Mouse (Mus musculus): Measurements from ENCODE around the gene H2-M10.2. TPM values are rescaled to one million over a fixed set of nuclear protein-coding genes. Genes with fewer than 3 reads are reported as not detected.
A peak's percentile ranks its signal among the peaks of the same experiment; 100 is the strongest.
"Not testable (repeated sequence)": the region's sequence is repeated elsewhere in the genome, so short reads cannot be mapped to it uniquely, and the experiment has no call there.

Gene H2-M10.2
- polyA plus RNA-seq, 1 experiment from 2014 or later: 0.23 TPM

DNA sequence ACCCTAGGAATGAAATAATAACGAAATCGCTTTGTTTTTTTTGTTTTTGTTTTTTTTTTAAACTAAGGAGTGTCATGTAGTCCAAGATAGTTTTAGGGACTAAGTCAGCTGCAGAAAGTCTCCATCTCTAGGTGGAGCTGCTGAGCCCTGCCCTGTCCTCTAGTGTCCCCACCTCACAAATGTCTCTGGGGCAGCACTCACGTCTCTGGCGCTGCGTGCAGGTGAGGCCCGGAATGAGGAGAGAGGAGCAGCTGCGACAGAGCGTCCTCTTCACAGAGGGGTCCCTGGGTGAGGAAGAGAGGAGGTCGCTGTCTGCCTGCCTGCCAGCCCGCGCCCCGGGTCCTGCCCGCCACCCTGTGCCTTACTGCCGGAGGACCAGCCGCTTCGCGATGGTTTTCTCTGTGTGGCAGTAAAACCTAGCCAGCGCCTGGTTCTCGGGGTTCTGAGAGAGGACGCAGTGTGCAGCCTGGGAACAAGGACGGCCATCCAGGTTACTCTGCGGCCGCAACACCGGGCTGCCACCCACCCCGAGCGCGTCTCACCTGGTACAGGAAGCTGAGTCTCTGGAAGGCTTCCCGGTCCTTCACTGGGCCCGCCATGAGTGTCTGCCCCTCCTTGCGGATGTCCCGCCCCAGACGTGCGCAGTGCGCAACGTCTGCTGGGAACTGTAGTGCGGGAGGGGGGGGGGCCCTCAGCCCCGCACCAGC lies 28.9 kb downstream of the H2-M10.2 start:
- peak; percentile 97 for ATAC-seq (ENCODE audit: low FRiP score)
- under 1% methylated on average over 36 of the region's 37 CpGs for WGBS
- H3K9ac ChIP-seq: peak overlapping the region; percentile 85
- H3K4me1 ChIP-seq (replicated peaks; ENCODE audit: control insufficient read depth, insufficient read depth, low read length): no peaks in the 10 kb centered on the region; the same call in 1 of the 2 replicates
- peaks cover 40% of the 10 kb centered on the region for H3K36me3 ChIP-seq (replicated peaks; ENCODE audit: control insufficient read depth, insufficient read depth)
- H3K27me3 ChIP-seq (ENCODE audit: control insufficient read depth, insufficient read depth, low read length): no peaks in the 10 kb centered on the region
- H3K9me3 ChIP-seq (ENCODE audit: control insufficient read depth, low read length): no peaks in the 10 kb centered on the region
- DNase-seq (ENCODE audit: low spot score): peak; percentile 83
- peak overlapping the region; percentile 82 for H3K4me3 ChIP-seq (replicated peaks; ENCODE audit: low read length)
- H3K4me2 ChIP-seq (replicated peaks): peak overlapping the region; percentile 57
- peak overlapping the region; percentile 91 for H3K27ac ChIP-seq

DNA sequence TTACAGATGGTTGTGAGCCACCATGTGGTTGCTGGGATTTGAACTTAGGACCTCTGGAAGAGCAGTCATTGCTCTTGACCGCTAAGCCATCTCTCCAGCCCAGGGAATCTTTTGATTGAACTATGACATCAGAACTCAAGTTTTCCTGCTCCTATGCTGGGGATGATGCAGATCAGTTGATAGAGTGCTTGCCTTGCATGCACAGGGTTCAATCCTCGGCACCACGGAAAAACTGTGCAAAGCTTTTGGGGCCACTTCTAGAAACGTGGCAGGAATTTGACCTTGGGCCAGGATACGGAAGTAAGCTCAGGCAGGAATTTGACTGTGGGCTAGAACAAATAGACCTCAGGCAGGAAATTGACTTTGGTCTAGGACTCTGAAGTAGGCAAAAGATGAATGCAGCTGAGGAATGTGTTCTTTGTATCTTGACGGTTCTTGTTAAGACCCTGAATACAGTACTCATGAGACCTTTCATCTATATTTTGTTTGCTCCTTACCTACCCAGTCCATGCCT lies 33.1 kb downstream of the H2-M10.2 start:
- H3K27me3 ChIP-seq (ENCODE audit: control insufficient read depth, insufficient read depth, low read length): peaks cover 24% of the 10 kb centered on the region
- H3K9me3 ChIP-seq (ENCODE audit: control insufficient read depth, low read length): no peaks in the 10 kb centered on the region
- no peaks in the 10 kb centered on the region for H3K36me3 ChIP-seq (replicated peaks; ENCODE audit: control insufficient read depth, insufficient read depth)
- no peak overlapping the region for H3K27ac ChIP-seq
- no peak overlapping the region for H3K4me2 ChIP-seq (replicated peaks)
- no peak overlapping the region for H3K9ac ChIP-seq
- peaks cover 3% of the 10 kb centered on the region; the same call in 1 of the 2 replicates for H3K4me1 ChIP-seq (replicated peaks; ENCODE audit: control insufficient read depth, insufficient read depth, low read length)
- WGBS: 69% methylated on average over 6 of the region's 6 CpGs
- no peak for ATAC-seq (ENCODE audit: low FRiP score)
- DNase-seq (ENCODE audit: low spot score): no peak
- no peak overlapping the region for H3K4me3 ChIP-seq (replicated peaks; ENCODE audit: low read length)

DNA sequence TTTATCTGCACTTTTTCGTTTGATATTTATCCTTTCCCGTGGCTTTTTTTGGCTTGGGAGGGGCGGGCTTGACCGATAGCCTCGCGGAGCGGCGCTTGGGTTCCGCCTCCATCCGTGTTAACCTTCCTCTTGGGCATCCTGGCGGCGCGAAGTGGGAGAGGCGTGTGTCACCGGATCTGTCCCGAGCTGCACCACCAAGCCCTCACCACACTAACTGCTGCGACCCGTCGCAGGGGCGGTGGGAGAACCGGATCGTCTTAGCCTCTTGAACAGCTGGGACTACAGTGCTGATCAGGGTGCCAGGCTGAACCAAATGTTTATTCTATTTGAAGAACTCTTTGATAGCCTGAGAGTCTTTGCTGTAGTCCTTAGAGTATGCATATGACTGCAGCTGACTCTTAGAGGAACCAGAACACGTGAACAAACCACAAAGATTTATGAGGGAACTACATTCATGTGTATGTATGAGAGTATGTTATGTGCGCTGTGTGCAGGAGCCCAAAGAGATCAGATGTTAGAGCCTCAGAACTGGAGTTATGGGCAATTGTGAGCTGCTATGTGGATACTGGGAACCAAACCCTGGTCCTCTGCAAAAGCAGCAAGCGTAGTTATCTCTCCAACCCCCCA lies 33.9 kb downstream of the H2-M10.2 start:
- peaks cover 27% of the 10 kb centered on the region for H3K27me3 ChIP-seq (ENCODE audit: control insufficient read depth, insufficient read depth, low read length)
- WGBS: 10% methylated on average over 25 of the region's 25 CpGs
- no peak overlapping the region for H3K9ac ChIP-seq
- H3K27ac ChIP-seq: no peak overlapping the region
- ATAC-seq (ENCODE audit: low FRiP score): no peak
- H3K4me2 ChIP-seq (replicated peaks): peak overlapping the region; percentile 43
- no peaks in the 10 kb centered on the region for H3K36me3 ChIP-seq (replicated peaks; ENCODE audit: control insufficient read depth, insufficient read depth)
- peaks cover 3% of the 10 kb centered on the region; the same call in 1 of the 2 replicates for H3K4me1 ChIP-seq (replicated peaks; ENCODE audit: control insufficient read depth, insufficient read depth, low read length)
- H3K4me3 ChIP-seq (replicated peaks; ENCODE audit: low read length): no peak overlapping the region
- H3K9me3 ChIP-seq (ENCODE audit: control insufficient read depth, low read length): no peaks in the 10 kb centered on the region
- DNase-seq (ENCODE audit: low spot score): no peak

DNA sequence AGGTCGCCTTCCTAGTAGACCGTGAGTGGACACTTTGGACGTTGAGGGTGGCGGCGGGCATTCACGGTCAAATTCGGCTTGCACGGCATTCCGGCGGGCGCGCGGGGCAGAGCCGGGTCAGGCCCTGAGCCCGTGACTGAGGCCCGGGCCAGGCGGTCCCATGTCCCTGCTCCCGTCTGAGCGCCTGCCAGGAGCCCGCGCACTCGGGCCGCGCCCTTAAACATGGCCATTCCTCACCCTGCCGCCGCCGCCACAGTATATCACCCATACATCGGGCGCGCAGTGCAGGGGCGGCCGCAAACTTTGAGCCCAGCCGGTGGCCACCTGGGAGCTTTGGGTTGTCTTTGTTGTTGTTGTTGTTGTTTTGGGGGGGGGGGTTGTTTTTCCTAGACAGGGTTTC lies 37.4 kb downstream of the H2-M10.2 start:
- ATAC-seq (ENCODE audit: low FRiP score) (no peak), DNase-seq (ENCODE audit: low spot score) (no peak)
- Histone ChIP-seq H3K4me3 (replicated peaks; ENCODE audit: low read length) (no peak overlapping the region), H3K27me3 (ENCODE audit: control insufficient read depth, insufficient read depth, low read length) (peaks cover 27% of the 10 kb centered on the region), H3K9ac (no peak overlapping the region), H3K36me3 (replicated peaks; ENCODE audit: control insufficient read depth, insufficient read depth) (no peaks in the 10 kb centered on the region), H3K9me3 (ENCODE audit: control insufficient read depth, low read length) (no peaks in the 10 kb centered on the region), H3K4me2 (replicated peaks) (no peak overlapping the region), H3K4me1 (replicated peaks; ENCODE audit: control insufficient read depth, insufficient read depth, low read length) (0 out of 2 replicates have a peak, but pooled peaks cover 3% of the 10 kb centered on the region), H3K27ac (no peak overlapping the region)
- 29% methylated on average over 33 of the region's 33 CpGs for whole genome bisulfite sequencing

DNA sequence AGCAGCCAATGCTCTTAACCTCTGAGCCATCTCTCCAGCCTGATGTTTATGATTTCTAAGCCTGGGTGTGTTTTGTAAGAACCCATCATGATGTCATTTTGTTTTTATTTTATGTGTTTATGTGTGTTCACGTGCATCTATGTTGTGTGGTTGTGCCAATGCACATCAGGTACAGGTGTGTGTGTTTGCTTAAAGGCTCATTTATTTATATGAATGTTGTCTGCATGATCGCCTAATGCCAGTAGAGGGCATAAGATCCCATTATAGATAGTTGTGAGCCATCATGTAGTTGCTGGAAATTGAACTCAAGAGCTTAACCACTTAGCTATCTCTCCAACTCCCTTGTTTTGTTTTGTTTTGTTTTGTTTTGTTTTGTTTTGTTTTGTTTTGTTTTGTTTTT lies 40.5 kb downstream of the H2-M10.2 start:
- ATAC-seq (ENCODE audit: low FRiP score): no peak
- WGBS: 86% methylated on average over 2 of the region's 2 CpGs
- no peak overlapping the region for H3K4me2 ChIP-seq (replicated peaks)
- no peaks in the 10 kb centered on the region for H3K4me1 ChIP-seq (replicated peaks; ENCODE audit: control insufficient read depth, insufficient read depth, low read length)
- H3K27me3 ChIP-seq (ENCODE audit: control insufficient read depth, insufficient read depth, low read length): peaks cover 23% of the 10 kb centered on the region
- no peak for DNase-seq (ENCODE audit: low spot score)
- no peak overlapping the region for H3K9ac ChIP-seq
- no peak overlapping the region for H3K27ac ChIP-seq
- H3K36me3 ChIP-seq (replicated peaks; ENCODE audit: control insufficient read depth, insufficient read depth): no peaks in the 10 kb centered on the region
- no peaks in the 10 kb centered on the region for H3K9me3 ChIP-seq (ENCODE audit: control insufficient read depth, low read length)
- H3K4me3 ChIP-seq (replicated peaks; ENCODE audit: low read length): no peak overlapping the region

DNA sequence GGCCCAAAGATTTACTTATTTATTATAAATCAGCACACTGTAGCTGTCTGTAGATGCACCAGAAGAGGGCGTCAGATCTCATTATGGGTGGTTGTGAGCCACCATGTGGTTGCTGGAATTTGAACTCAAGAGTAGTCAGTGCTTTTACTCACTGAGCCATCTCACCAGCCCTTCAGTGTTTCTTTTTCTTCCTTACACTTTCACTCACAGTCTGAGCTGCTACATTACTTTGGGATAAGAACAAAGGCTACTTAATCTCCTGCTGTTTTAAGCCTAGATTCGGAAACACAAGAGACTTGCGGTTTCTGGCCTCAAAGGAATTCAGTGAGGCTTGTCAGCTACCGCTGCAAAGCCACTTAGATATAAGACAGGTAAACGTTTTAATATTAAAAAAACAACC lies 42.3 kb downstream of the H2-M10.2 start:
- Histone ChIP-seq H3K27ac (no peak overlapping the region), H3K4me3 (replicated peaks; ENCODE audit: low read length) (no peak overlapping the region), H3K9me3 (ENCODE audit: control insufficient read depth, low read length) (no peaks in the 10 kb centered on the region), H3K4me2 (replicated peaks) (no peak overlapping the region), H3K4me1 (replicated peaks; ENCODE audit: control insufficient read depth, insufficient read depth, low read length) (no peaks in the 10 kb centered on the region), H3K27me3 (ENCODE audit: control insufficient read depth, insufficient read depth, low read length) (peaks cover 13% of the 10 kb centered on the region), H3K36me3 (replicated peaks; ENCODE audit: control insufficient read depth, insufficient read depth) (no peaks in the 10 kb centered on the region), H3K9ac (no peak overlapping the region)
- WGBS: 37% methylated on average over 5 of the region's 5 CpGs
- no peak for DNase-seq (ENCODE audit: low spot score)
- ATAC-seq (ENCODE audit: low FRiP score): no peak

DNA sequence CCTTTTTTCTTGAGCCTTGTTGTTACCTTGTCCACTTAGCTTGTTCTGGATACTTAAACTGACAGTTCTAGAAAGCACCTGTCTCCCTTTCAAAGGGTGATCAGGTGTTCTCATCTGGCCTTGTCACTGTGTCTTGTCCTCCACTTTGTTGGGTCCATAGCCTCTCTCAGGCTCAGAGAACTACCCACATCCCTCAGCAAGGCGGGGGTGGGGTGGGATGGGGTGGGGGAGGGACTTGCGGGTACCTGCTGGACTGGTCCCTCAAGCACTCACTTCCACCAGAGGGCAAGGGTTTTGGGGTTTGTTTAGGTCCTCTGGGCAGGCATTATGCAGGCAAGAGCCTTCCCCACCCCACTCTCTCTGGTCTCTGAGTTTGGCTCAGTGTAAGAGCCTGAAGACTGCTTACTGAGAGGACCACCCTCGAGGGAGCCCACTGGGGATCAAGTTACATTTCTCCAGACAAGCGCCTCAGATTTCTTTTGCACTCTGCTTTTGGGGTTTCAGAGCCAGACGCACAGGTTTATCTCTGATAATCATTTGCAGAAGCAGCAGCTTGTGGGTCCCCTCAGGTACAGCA lies 45.6 kb downstream of the H2-M10.2 start:
- H3K27me3 ChIP-seq (ENCODE audit: control insufficient read depth, insufficient read depth, low read length): peaks cover 30% of the 10 kb centered on the region
- no peaks in the 10 kb centered on the region for H3K36me3 ChIP-seq (replicated peaks; ENCODE audit: control insufficient read depth, insufficient read depth)
- no peaks in the 10 kb centered on the region for H3K9me3 ChIP-seq (ENCODE audit: control insufficient read depth, low read length)
- H3K27ac ChIP-seq: no peak overlapping the region
- ATAC-seq (ENCODE audit: low FRiP score) (no peak), DNase-seq (ENCODE audit: low spot score) (no peak)
- 0 out of 2 replicates have a peak, but pooled peaks cover 3% of the 10 kb centered on the region for H3K4me1 ChIP-seq (replicated peaks; ENCODE audit: control insufficient read depth, insufficient read depth, low read length)
- H3K9ac ChIP-seq: no peak overlapping the region
- H3K4me2 ChIP-seq (replicated peaks): no peak overlapping the region
- H3K4me3 ChIP-seq (replicated peaks; ENCODE audit: low read length): no peak overlapping the region
- 14% methylated on average over 5 of the region's 5 CpGs for WGBS

DNA sequence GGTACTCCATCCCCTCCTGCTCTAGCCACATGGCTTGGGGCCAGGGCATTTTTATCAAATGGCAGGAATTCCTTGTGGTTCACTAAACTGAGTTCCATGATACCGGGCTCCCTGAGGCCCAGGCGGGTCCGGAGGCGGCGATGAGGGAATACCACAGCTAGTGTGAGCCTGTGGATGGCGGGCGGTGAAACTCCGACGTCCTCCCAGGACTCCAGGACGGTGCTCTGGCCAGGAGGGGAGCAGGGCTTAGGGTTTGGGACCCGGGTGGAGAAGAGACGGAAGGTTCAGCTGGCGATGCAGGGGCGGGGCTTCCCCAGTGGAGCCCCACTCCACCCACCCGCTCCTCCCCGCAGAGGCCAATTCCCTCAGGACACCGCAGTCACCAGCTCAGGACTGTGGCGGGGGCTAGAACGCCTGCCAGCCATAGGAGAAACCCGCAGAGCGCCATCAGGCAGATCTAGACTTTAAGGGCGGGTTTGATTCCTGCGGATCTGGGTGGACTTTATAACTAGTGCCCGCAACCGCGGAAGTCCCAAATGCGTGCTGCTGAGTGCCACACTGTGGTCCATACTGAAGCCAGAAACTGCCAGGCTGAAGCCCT lies 48.9 kb downstream of the H2-M10.2 start:
- 2% methylated on average over 27 of the region's 27 CpGs for WGBS
- peak; percentile 27; the same call in 1 of the 2 replicates for ATAC-seq (ENCODE audit: low FRiP score)
- H3K9me3 ChIP-seq (ENCODE audit: control insufficient read depth, low read length): no peaks in the 10 kb centered on the region
- H3K9ac ChIP-seq: peak overlapping the region; percentile 44; the same call in 1 of the 2 replicates
- H3K4me1 ChIP-seq (replicated peaks; ENCODE audit: control insufficient read depth, insufficient read depth, low read length): 0 out of 2 replicates have a peak, but pooled peaks cover 3% of the 10 kb centered on the region
- no peak overlapping the region for H3K27ac ChIP-seq
- peak overlapping the region; percentile 54 for H3K4me2 ChIP-seq (replicated peaks)
- H3K4me3 ChIP-seq (replicated peaks; ENCODE audit: low read length): peak overlapping the region; percentile 19
- H3K36me3 ChIP-seq (replicated peaks; ENCODE audit: control insufficient read depth, insufficient read depth): no peaks in the 10 kb centered on the region
- DNase-seq (ENCODE audit: low spot score): no peak
- H3K27me3 ChIP-seq (ENCODE audit: control insufficient read depth, insufficient read depth, low read length): peaks cover 30% of the 10 kb centered on the region

DNA sequence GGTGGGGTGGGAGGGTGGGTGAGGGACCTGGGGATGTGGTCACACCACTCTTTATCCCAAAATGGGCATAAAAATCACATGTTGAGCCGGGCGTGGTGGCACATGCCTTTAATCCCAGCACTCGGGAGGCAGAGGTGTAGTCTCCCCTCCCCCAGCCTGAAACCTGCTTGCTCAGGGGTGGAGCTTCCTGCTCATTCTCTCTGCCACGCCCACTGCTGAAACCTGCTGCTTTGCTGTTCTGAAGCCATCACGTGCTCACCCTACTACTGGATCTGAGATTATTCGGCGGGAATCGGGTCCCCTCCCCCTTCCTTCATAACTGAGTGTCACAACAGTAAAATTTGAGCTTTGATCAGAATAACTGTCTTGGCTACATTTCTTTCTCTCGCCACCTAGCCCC lies 51.0 kb downstream of the H2-M10.2 start:
- H3K9ac ChIP-seq; ATAC-seq (ENCODE audit: low FRiP score); H3K4me3 ChIP-seq (replicated peaks; ENCODE audit: low read length); H3K4me1 ChIP-seq (replicated peaks; ENCODE audit: control insufficient read depth, insufficient read depth, low read length); H3K27ac ChIP-seq; H3K4me2 ChIP-seq (replicated peaks); DNase-seq (ENCODE audit: low spot score); H3K36me3 ChIP-seq (replicated peaks; ENCODE audit: control insufficient read depth, insufficient read depth); H3K9me3 ChIP-seq (ENCODE audit: control insufficient read depth, low read length): not testable (repeated sequence)
- H3K27me3 ChIP-seq (ENCODE audit: control insufficient read depth, insufficient read depth, low read length): peaks cover 33% of the 10 kb centered on the region
- 27% methylated on average over 8 of the region's 9 CpGs for WGBS
